Mouse (Mus musculus) left cerebral cortex, adult 8-10 months (tissue): ENCODE results near the gene 1300017J02Rik. TPM values are rescaled to one million over a fixed set of nuclear protein-coding genes. Genes with fewer than 3 reads are reported as not detected.
"Not testable (repeated sequence)": the region's sequence is repeated elsewhere in the genome, so short reads cannot be mapped to it uniquely, and the experiment has no call there.

Experiments
- DNase-seq, 2 experiments: peaks; one replicate each; pipeline ENCODE4 v3.0.0; 2022; ENCODE audit warnings: low spot score in 2 of 2
- total RNA-seq, 4 experiments: library from RNA; stranded (reverse); gene quantifications; 2 replicates each; pipeline ENCODE4 v1.2.4; 2022

1300017J02Rik gene
- total RNA-seq: 1 to 10 TPM in 2 of 4 experiments, not detected in 2; 1.0 to 1.2 TPM

DNA sequence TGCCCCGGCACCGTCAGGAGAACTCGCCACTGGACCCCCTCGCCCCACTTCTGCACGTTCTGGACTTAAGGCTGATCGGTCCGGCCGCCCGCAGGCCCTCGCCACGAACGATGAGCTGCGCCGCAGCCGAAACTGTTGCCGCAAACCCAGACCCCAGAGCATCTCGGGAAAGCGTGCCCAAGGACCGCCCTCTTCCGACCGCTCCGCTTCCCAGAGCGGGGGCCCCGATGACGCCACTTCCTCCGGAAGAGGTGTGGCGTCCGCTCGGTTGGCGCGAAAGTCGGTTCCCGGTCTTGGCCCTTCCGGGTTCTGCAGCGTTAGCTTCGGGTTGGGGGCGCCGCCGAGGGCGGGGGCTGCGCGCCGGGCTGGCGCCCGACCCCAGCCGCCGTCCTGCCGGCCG, at the start of gene 1300017J02Rik, which contains the start of gene Topbp1:
Gene 1300017J02Rik, minus strand, starts transcription at position 156 of the 400 bp plus-strand sequence.
Gene Topbp1, plus strand, starts transcription at position 289 of the 400 bp plus-strand sequence.
- DNase-seq: peak; percentile 72 to 85

GRCm38 (mm10) chr9:103353500-103354260, 48.8 kb upstream of the 1300017J02Rik start:
- DNase-seq: not testable (repeated sequence)

- DNase-seq: no peak
These were observed 43.9 kb upstream of the 1300017J02Rik start for GRCm38 (mm10) chr9:103348791-103349190.

GRCm38 (mm10) chr9:103347996-103348490, 43.2 kb upstream of the 1300017J02Rik start:
- DNase-seq: no peak

DNA sequence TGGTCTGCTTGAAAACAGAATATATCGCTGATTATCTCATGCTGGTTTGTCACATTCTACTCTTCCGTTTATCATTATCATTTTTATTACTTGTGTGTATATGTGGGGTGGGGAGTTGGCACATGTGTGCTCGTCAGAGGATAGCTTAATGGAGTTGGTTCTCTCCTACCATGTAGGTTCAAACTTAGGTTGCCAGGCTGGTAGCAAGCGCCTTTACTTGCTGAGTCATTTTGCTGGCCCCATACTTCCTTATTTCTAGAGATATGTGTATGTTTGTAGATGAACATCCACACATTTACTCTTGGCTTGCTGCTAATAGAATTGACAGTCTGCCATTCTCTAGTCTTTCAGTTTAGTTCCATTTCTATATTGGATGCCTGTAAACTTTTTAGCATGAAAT, 42.2 kb upstream of the 1300017J02Rik start:
- no peak for DNase-seq

- no peak for DNase-seq
These were observed 32.0 kb upstream of the 1300017J02Rik start for GRCm38 (mm10) chr9:103336912-103337311.

- no peak for DNase-seq
These were observed 27.8 kb upstream of the 1300017J02Rik start for GRCm38 (mm10) chr9:103332663-103333062.

DNA sequence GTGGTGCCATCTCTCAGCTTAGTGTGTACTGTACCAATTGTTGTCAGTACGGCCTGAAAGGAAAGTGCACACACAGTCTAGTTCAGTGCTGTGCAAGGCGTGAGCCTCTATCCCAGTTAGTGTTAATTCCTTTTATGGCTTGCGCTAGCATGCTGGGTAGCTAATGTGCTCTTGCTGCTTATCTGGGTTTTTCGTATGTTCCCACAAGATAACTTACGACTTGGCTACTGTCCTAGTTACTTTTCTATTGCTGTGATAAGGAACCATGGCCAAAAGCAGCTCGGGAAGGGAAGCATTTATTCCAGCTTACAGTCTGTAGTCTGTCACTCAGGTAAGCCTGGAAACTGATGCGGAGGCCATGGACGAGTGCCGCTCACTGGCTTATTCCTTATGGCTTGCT, 21.6 kb upstream of the 1300017J02Rik start:
- DNase-seq: no peak

- no peak for DNase-seq
These were observed 19.8 kb upstream of the 1300017J02Rik start for GRCm38 (mm10) chr9:103324678-103325077.

DNA sequence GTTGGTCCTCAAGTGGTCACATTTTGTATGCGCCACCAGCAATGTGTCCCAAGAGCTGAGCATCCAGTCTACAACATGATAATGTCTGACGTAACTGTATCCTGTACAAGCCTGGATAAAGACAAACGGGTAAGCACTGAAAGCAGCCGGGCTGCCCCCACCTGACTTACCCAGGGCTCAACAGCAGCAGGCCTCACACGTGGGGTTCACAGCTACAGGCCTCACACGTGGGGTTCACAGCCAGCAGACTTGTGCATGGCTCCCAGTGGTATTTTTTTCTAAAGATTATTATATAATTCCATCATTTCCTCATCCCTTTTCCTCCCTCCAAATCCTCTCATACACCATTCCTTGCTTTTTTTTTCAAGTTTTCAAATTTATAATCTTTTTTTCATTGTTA, 5.0 kb upstream of the 1300017J02Rik start:
- DNase-seq: no peak

GRCm38 (mm10) chr9:103305332-103306041, 605 bp upstream of the 1300017J02Rik start:
- no peak for DNase-seq

GRCm38 (mm10) chr9:103302666-103303065, 2.2 kb downstream of the 1300017J02Rik start:
- DNase-seq: peak; percentile 27 to 30

- no peak for DNase-seq
These were observed 2.6 kb downstream of the 1300017J02Rik start for GRCm38 (mm10) chr9:103302239-103302638.

- no peak for DNase-seq
These were observed 3.8 kb downstream of the 1300017J02Rik start for GRCm38 (mm10) chr9:103301086-103301485.

- DNase-seq: no peak
These were observed 10.4 kb downstream of the 1300017J02Rik start for GRCm38 (mm10) chr9:103294507-103294906.

DNA sequence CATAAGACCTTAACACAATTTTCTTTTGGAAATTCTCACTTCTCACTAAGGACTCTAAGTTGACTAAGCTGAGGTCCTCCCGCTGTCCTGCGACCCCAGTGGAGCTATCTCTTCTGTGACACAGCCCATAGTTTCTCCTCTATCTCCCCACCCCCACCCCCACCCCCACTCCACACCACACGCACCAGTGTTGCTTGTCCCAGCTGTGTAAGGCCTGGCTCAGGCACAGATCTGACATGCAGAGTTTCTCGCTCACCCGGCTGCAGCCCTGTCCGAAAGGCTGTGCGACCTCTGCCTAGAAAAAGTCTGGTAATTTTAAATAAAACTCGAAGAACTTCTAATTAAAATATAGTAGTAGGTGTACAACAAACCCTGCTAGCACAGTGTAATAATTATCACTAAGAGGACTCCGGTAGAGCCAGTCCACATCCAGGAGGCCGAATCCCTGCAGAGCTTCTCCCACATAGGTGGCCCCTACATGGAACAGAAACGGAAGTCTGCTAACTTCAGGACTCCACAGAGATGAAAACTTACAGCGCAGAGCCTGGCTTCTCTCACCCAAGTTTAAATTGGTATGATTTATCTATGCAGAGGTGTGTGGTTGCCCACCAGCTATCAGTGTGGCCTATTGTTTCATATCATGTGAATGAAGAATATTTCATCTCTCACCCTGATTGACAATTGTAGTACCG, 16.2 kb downstream of the 1300017J02Rik start:
- no peak for DNase-seq

DNA sequence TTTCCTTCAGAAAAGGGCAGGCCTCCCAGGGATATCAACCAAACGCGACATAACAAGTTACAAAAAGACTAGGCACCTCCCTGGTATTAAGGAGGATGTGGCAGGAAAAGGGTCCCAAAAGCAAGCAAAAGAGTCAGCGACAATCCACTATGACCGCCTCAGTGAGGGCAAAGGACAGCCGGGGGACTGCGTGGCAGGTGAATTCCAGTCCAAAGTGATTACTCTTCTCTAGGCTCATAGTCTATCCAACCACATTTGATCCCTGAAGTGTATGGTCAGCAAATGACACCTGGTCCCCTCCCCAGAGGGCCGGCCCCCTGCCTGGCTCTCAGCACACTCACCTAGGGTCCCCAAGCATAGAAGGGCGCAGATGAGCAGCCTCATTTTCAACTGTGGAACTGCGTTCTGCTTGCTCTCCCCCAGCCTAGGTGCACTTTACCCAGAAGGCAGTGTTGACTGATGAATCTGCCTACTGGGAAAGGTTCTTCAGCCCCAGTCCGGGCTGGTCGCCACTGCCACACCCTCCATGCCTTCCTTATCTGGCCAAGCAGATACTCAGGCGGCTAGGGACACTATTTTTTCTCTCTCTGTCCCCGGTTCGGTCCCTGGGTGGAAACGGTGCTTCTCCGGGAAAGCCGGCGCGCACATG, 16.9 kb downstream of the 1300017J02Rik start:
- DNase-seq: no peak

GRCm38 (mm10) chr9:103286901-103287422, 17.9 kb downstream of the 1300017J02Rik start:
- DNase-seq: no peak

DNA sequence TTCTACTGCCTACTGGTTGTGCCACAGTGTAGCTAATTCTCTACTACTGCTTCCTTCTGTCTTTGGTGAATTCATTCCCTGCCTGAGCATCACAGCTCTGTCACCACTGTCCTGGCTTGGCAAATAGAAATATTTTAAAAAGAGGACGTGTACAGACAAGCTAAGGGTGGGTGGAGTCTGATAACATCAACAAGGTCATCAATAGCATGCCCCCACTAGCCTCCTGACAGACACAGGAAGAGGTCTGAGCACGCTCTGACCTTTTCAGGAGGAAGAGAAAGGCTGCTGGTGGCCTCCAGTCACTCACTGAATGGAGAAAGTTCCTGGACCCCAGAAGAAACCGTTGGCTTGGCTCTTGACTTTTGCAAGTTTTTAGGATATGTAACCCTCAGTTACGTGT, 18.5 kb downstream of the 1300017J02Rik start:
- DNase-seq: no peak

DNA sequence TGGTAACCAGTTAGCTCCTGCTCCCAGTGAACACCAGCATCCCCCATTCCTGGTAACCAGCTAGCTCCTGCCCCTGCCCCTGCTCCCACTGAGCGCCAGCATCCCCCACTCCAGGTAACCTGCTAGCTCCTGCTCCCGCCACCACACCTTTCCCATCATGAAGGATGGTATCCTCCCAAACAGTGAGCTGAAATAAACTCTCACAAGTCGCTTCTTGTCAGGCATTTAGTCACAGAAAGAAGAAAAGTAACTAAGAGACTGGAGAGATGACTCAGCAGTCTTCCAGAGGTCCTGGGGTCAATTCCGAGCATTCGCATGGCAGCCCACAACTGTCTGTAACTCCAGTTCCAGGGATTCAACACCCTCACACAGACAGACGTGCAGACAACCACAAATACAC, 28.0 kb downstream of the 1300017J02Rik start:
- no peak for DNase-seq

DNA sequence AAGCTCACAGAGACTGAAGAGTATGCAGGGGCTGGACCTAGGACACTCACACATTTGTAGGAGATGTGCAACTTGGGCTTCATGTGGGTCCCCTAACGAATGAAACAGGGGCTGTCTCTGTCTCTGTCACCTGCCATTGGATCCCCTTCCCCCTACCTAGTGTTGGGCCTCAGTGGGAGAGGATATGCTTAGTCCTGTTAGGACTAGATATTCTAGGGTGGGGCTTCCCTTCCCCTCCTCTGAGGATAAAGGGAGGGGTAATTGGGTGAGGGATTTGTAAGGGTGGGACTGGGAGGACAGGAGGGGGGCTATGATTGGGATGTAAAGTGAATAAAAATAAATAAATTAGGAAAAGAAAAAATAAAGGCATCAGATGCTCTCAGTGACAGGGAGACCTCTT, 29.2 kb downstream of the 1300017J02Rik start:
- DNase-seq: no peak
